Mouse (Mus musculus) layer of hippocampus, adult 18-20 months (tissue): ENCODE measurements at regions not wholly inside any gene's neighbourhood (a gene's known extent, or its start where the extent isn't known, plus 50 kb on each side); places are given as distances from the start of the nearest gene placed in this dataset.

Experiments used
- DNase-seq, 2 experiments: peaks; one replicate each; pipeline ENCODE4 v3.0.0; 2022; ENCODE audit warnings: low spot score in 2 of 2

DNA sequence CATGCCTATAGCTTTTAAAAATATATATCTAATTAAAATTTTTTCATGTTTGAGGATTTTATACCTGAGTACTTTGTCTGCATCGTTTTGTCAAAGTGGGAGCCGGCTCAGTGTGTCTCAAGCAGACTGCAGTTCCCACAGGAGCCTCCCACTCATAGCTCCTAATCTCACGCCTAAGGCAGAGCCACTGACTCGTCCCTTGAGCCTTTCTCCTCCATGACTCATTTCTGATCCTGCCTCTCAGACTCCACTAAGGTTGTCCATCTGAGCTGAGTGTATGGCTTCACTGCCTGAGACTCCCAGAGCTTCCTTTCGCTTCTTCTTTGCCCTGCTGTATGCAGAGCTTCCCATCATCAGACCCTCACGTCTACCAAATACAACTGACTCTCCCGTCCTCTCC lies 98.8 kb downstream of the Efnb2 start:
- DNase-seq: no peak

DNA sequence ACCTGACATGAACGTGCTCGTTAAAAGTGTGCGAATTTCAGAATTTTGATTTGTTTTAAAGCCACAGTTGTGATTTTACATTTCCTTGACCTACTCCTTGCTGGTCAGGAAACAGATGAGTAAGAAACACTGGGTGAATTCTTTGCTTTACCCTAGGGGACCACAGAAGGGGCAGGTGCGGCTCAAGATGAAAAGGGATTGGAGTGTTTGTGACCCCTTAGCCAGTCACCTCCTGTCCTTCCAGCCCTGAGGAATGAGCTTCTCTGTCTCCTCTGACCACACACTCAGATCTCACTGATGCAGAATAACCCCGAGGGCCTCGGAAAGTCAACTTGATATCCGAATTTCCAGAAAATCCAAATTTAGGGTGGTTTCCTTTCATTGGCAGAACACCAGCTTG lies 103.0 kb downstream of the Efnb2 start:
- no peak for DNase-seq

DNA sequence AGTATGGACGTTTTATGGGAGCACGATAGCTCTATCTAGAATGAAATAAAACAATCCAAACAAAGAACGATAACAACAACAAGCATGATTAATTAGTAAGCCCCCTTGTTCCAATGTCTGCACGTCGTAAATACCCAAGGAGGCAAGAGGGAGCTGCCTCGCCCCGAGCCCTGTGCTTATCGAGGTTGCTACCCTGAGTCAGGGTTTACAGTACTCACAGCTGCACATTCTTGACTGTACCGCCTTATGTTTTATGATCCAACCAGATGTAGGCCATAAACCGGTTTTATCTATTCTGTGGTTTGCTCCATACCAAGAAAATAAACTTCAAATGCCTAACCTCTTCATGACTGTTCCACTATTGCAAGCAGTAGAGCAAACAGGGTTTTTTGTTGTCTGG lies 104.9 kb downstream of the Efnb2 start:
- DNase-seq: no peak

- DNase-seq: no peak
Measured at GRCm38 (mm10) chr8:8554691-8555090, 106.4 kb downstream of the Efnb2 start.

DNA sequence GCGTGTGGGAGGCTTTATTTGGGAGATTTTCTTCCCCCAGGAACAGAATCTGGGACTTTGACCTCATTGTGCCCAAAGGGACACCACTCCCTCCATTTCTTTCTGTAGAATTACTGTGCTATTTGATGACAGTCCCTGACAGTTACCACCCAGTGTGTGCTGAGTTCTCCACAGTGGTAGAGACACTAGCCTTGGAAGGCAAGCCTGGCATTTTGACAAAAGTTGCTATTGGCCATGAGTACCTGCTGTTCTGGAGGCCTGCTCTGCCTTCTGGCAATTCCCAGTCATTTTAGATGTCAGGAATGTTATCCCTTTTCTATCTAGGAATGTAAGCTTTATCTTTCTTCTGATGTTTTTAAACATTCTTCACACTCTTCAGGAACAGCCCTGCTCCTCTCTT lies 108.3 kb downstream of the Efnb2 start:
- peak in 1 of 2 experiments; percentile 23 for DNase-seq

GRCm38 (mm10) chr8:8536626-8537025 lies 124.4 kb downstream of the Efnb2 start:
- DNase-seq: no peak

GRCm38 (mm10) chr8:8534787-8535186 lies 126.3 kb downstream of the Efnb2 start:
- no peak for DNase-seq

GRCm38 (mm10) chr8:8532907-8533306 lies 128.1 kb downstream of the Efnb2 start:
- no peak for DNase-seq

DNA sequence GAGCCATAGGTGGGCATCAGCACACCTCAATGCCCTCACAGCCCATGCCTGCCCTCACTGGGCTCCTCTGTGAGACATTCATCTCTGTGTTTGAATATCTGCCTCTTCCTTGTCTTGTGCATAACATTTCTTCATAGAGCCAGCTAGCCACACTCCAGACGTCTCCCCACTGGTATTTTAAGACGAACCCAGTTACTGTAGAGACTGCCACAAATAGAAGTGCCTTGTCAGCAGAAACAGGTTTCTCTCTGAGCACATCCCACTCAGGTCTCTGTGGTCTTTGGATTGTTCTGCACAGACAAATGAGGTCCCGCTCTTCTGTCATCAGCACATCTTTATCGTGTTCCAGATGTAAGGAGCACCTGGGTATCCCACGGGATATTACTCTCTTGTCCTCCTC lies 130.5 kb downstream of the Efnb2 start:
- no peak for DNase-seq

GRCm38 (mm10) chr8:8521532-8521931 lies 139.5 kb downstream of the Efnb2 start:
- no peak for DNase-seq

DNA sequence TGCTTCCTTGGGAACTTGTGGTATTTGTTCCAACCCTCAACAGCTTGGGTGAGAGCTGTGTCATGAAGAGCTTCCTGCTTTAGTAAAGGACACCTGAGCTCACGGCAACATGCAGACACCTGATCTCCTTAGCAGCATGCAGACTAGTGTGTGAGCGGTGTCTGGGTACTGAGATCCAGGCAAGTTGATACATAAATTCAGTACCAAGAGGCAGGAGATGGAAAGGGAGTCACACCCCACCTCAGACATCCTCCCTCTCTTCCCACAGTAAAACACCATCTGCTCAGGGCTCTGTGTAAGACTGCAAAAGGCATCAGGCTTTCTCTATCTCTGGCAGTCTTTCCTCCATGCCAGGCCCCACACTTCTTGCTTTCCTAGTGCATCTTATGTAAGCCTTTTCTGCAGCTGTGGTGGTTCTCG lies 141.3 kb downstream of the Efnb2 start:
- DNase-seq: peak; percentile 37 to 60

GRCm38 (mm10) chr8:8517599-8517998 lies 143.4 kb downstream of the Efnb2 start:
- no peak for DNase-seq

- DNase-seq: no peak
Measured at GRCm38 (mm10) chr8:8516272-8516671, 144.8 kb downstream of the Efnb2 start.

GRCm38 (mm10) chr8:8499921-8500320 lies 161.1 kb downstream of the Efnb2 start:
- no peak for DNase-seq

GRCm38 (mm10) chr8:8498753-8499152 lies 162.3 kb downstream of the Efnb2 start:
- DNase-seq: no peak

GRCm38 (mm10) chr8:8495472-8495871 lies 165.6 kb downstream of the Efnb2 start:
- DNase-seq: peak in 1 of 2 experiments; percentile 39

- no peak for DNase-seq
Measured at GRCm38 (mm10) chr8:8494281-8494680, 166.8 kb downstream of the Efnb2 start.

DNA sequence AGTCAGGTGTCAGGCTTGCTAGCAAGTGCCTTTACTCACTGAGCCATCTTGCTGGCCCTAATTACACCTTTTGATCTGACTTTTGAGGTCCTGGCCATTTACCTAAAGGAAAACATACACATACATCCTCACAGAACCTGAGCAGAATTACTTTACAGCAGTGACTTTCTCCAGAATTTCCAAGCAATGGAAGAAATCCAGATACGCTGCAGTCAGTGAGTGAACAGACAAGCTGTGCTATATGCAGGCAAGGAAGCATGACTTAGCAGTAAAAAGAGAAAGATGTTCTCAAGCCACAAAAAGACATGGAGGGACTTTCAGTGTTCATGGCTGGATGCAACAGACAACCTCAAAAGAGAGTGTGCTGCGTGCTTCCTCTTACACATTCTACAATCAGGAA lies 169.1 kb downstream of the Efnb2 start:
- no peak for DNase-seq

GRCm38 (mm10) chr8:8489784-8490183 lies 171.3 kb downstream of the Efnb2 start:
- DNase-seq: no peak

DNA sequence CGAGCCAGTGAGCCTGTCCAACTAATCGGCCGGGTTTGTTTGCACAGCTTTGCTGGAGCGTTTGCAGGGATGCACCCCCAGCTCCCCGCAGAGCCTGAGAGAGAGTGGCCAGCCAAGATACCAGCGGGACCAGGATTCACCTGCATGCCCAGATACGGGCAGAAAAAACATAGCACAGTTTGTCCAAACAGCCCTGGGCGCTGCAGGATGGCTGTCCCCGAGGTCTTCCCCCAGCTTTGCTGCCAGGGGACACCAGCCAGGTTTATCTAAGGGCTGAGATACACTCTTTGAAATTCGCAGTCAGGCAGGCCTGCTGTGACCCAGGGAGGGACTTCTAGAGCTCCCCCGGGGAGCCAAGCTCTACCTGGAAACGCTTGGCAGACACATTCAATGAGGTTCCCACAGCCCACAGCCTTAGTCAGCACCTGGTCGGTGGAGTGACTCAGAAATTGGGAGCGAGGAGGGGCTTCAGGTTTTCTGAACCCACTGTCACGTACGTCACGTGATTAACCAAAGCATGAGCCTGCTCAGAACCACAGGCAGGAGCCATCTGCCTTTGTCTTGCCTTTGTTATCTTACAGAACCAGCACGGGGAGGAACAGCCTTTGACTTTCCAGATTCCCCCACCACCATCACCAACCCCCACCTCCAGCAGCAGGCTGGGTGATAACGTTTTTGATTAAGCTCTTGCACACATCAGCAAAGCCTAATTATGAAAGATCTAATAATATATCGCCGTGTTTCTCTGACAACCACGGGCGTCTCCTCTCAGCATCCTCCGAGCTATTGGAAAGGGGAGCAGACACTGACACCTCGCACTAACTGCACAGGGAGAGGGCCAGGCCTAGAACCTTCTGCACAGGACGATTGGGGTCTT lies 172.1 kb downstream of the Efnb2 start:
- peak; percentile 17 to 50 for DNase-seq

DNA sequence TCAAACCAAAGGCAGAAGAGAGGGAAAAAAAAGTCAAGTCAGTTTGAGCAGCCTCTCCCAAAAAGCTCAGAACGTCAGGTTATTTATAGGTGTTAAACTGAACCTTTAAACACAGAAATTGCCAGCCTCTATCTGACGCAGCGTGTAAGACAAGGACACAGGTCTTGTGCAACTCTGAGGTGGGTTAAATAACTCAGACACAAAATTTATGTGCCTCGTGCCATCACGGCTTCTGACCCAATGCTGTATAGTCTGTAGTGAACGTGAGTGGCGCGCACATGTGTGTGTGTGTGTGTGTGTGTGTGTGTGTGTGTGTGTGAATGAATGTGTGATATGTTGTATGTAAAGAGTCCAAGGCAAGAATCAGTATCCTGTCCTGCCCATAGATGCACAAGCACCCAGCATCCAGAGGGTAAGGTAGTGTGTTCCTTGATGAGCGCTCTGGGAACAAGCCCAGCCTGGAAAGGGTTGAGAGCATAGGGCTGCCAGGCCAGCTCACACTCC lies 172.8 kb downstream of the Efnb2 start:
- no peak for DNase-seq

DNA sequence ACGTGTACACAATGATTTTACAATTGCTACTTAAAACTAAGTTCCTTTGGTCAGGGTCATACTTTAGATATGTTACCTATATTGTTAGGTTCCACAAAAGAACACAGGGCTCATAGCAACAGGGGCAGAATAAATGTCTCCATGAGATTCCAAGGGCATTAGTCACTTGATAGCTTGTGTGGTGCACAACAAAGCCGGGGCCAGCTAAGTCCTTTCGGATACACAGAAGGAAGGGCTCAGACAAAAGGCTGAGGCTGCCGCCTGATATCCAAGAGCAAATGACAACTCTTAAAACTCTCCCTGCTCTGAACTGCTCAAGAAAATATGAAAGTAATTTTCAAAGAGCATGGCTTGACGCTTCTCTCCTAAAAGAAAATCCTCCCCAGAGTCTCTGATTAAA lies 173.3 kb downstream of the Efnb2 start:
- no peak for DNase-seq

- DNase-seq: peak; percentile 21 to 74
Measured at GRCm38 (mm10) chr8:8486866-8487265, 174.2 kb downstream of the Efnb2 start.
